Mouse (Mus musculus): ENCODE measurements around the gene Smpx. TPM values are rescaled to one million over a fixed set of nuclear protein-coding genes. Genes with fewer than 3 reads are reported as not detected.
A peak's percentile ranks its signal among the peaks of the same experiment; 100 is the strongest.

Gene Smpx
- polyA plus RNA-seq, 1 experiment: 6.2 TPM

DNA sequence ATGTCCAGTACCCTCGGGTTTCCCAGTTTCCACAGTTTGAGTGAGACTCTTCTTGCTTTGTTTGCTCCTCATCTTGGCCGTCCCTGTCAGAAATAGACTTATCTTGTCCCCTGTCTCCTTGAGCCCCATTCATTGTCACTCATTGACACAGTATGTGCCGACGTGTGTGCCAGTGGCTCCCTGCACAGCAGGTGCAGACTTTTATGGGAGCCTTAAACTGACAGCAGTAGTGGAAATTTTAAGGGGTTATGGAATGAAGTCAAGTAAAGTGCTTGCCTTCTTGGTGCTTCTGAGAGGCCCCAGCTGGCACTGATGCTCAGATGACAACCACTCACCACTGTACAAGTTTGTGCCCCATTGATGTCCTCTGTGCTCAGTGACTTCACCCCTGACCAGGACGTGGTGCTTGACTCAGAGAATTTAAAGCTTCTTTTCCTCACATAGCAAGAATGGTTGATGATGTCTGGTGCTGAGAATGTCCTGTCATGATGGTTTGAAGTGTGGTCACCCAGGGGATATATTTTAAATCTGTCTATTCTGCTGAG lies 1.0 kb upstream of the Smpx start:
- Histone ChIP-seq H3K27me3 (ENCODE audit: control insufficient read depth, insufficient read depth, low read length) (no peaks in the 10 kb centered on the region), H3K36me3 (ENCODE audit: control insufficient read depth, insufficient read depth, low read length) (no peaks in the 10 kb centered on the region), H3K4me3 (ENCODE audit: control insufficient read depth, insufficient read depth, low read length) (no peak overlapping the region), H3K4me1 (replicated peaks; ENCODE audit: control insufficient read depth, insufficient read depth, low read length) (no peaks in the 10 kb centered on the region), H3K27ac (ENCODE audit: control insufficient read depth, insufficient read depth, low read length) (no peak overlapping the region)
- TF ChIP-seq CTCF (IDR thresholded peaks at IDR 0.05; ENCODE audit: borderline replicate concordance, control insufficient read depth, extremely low read depth, insufficient read depth, low read length, poor library complexity) (no peak), POLR2A (IDR thresholded peaks at IDR 0.05; ENCODE audit: control insufficient read depth, extremely low read depth, insufficient read depth, low read length, poor library complexity) (no peak)
- DNase-seq: no peak
- WGBS: 88% methylated on average over 5 of the region's 5 CpGs

DNA sequence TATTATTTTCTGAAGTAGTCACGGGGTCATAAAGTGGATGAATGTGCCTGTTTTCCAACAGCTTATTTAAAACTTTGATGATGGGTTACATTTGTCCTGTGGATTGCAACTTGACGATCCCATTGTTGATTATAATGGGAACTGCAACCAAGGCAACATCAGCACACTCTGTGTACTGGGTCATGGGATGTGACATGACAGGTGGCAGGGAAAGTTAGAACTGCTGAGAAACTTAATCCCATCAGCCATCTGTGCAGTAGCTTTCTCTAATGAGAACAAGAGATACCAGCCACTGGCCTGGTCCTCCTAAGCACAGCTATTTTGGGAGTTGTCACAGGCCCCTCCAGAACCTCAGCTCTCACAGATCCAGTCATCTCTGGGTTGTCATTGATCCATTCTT lies 8.5 kb downstream of the Smpx start:
- no peaks in the 10 kb centered on the region for H3K27me3 ChIP-seq (ENCODE audit: control insufficient read depth, insufficient read depth, low read length)
- H3K4me3 ChIP-seq (ENCODE audit: control insufficient read depth, insufficient read depth, low read length): no peak overlapping the region
- no peak overlapping the region for H3K27ac ChIP-seq (ENCODE audit: control insufficient read depth, insufficient read depth, low read length)
- 87% methylated on average over 2 of the region's 2 CpGs for WGBS
- DNase-seq: no peak
- no peaks in the 10 kb centered on the region for H3K36me3 ChIP-seq (ENCODE audit: control insufficient read depth, insufficient read depth, low read length)
- no peaks in the 10 kb centered on the region for H3K4me1 ChIP-seq (replicated peaks; ENCODE audit: control insufficient read depth, insufficient read depth, low read length)
- no peak for TF ChIP-seq CTCF (IDR thresholded peaks at IDR 0.05; ENCODE audit: borderline replicate concordance, control insufficient read depth, extremely low read depth, insufficient read depth, low read length, poor library complexity)
- TF ChIP-seq POLR2A (IDR thresholded peaks at IDR 0.05; ENCODE audit: control insufficient read depth, extremely low read depth, insufficient read depth, low read length, poor library complexity): no peak

DNA sequence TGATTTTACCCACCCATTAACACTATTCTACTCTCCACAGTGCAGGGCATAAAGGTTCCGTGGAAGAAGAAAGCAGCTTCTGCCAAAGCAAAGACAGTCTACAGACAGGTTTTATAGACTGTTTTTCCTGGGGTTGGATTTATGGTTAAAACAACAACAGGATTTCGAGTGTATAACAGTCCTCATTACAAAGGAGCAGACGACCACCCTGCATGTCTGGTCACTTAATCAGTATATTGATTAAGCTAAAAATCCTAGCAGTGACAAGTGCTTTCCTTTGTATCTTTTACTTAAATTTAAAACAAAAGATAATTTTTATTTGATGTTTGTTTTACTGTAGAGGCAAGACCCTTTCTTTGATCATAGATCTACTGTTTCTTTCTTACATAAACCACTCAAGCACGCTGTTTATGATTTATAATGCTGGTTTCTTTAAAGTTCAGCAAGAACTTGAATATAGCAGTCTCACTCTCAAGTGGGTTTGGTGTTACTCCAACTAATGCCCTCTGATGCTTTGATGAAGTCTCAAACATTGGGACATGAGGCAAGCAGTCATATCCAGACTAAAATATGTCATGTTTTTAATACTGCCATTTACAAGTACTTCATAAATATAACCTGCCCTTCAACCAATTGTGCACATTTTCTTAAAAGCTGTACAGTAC lies 10.0 kb downstream of the Smpx start:
- Histone ChIP-seq H3K27ac (ENCODE audit: control insufficient read depth, insufficient read depth, low read length) (no peak overlapping the region), H3K36me3 (ENCODE audit: control insufficient read depth, insufficient read depth, low read length) (no peaks in the 10 kb centered on the region), H3K4me3 (ENCODE audit: control insufficient read depth, insufficient read depth, low read length) (no peak overlapping the region), H3K27me3 (ENCODE audit: control insufficient read depth, insufficient read depth, low read length) (no peaks in the 10 kb centered on the region), H3K4me1 (replicated peaks; ENCODE audit: control insufficient read depth, insufficient read depth, low read length) (no peaks in the 10 kb centered on the region)
- no peak for TF ChIP-seq CTCF (IDR thresholded peaks at IDR 0.05; ENCODE audit: borderline replicate concordance, control insufficient read depth, extremely low read depth, insufficient read depth, low read length, poor library complexity)
- no peak for TF ChIP-seq POLR2A (IDR thresholded peaks at IDR 0.05; ENCODE audit: control insufficient read depth, extremely low read depth, insufficient read depth, low read length, poor library complexity)
- 76% methylated on average over 4 of the region's 4 CpGs for WGBS
- no peak for DNase-seq

DNA sequence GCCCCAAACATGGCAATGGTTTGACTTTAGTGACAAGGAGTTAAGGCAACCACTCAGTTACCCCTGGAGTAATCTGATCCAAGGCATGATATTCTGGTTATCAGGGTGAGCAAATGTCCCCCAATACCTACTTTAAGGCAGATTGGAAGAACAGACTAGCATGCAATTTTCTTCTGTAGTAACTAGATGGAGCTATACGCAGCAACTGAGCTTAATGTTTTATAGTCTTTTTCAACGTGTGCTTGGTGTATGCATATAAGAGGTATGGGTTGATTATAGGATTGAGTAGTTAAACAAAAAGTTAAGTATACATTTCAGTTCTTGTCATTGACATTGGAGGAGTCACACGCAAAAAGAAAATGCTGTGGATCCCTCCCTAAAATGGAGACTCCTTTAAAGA lies 21.2 kb downstream of the Smpx start:
- Histone ChIP-seq H3K4me1 (replicated peaks; ENCODE audit: control insufficient read depth, insufficient read depth, low read length) (no peaks in the 10 kb centered on the region), H3K4me3 (ENCODE audit: control insufficient read depth, insufficient read depth, low read length) (no peak overlapping the region), H3K27ac (ENCODE audit: control insufficient read depth, insufficient read depth, low read length) (no peak overlapping the region), H3K27me3 (ENCODE audit: control insufficient read depth, insufficient read depth, low read length) (no peaks in the 10 kb centered on the region), H3K36me3 (ENCODE audit: control insufficient read depth, insufficient read depth, low read length) (no peaks in the 10 kb centered on the region)
- TF ChIP-seq POLR2A (IDR thresholded peaks at IDR 0.05; ENCODE audit: control insufficient read depth, extremely low read depth, insufficient read depth, low read length, poor library complexity) (no peak), CTCF (IDR thresholded peaks at IDR 0.05; ENCODE audit: borderline replicate concordance, control insufficient read depth, extremely low read depth, insufficient read depth, low read length, poor library complexity) (no peak)
- no peak for DNase-seq
- 69% methylated on average over 3 of the region's 3 CpGs for WGBS

DNA sequence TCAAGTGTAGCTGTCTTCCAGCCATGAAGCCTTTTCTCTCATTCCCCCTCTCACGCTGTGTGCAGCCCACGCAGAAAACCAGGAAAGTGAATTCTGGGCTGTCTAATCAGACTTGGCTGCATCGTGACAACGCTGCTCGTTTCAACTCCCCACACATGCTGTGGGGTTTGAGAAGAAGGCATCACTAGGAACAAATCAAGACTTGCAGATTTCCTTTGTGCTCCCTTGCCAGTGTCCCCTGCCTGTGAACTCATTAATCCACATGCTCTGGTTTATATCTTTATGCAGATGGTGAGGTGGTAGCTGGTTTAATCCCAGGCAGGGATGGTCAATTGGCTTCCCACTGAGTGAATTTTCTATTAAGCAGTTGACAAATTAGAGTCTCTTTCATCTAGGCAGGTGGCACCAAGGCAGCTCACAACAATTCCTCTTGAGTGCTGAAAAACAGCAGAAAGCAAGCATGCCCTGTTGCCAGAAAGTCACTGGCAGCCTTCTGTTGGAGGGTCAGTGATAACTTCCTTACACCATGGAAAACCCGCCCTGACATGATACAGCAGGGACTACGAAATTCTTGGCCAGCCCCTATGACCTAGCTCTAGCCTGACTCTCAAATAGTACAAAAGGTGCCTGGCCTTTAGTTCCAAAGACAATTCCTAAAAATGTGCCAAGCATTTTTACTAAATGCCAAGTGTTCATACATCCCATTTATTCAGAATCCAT lies 32.1 kb downstream of the Smpx start:
- no peaks in the 10 kb centered on the region for H3K36me3 ChIP-seq (ENCODE audit: control insufficient read depth, insufficient read depth, low read length)
- 74% methylated on average over 7 of the region's 7 CpGs for WGBS

DNA sequence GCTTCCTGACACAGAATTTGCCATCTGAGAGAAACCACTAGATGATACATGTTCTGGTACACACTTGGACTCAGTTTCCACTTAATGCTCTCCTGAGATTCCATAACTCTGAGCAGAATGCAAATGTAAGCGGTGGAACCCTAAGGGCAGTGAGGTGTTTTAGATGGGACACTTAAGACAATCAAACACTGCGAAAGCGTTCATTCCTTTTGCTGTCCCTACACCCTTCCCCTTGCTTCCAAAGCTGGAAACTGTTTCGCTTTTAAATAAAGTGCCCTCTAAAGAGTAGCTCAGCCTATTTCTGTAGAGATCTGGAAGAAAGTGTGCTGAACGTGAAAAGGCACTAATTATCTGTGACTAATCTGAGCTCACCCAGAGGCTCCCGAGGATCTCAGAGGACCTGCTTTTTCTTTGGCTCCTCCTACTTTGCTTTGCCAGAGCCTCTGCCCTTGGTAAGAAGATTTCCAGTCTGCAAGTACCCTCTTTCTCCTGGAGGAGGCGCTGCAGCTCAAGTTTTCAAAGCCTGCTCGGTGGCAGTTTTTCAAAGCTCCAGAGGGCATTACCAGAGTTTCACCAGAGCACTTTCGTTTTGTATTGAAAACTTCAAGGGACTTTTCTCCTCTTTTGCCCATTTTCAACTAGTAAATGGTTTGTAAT lies 33.1 kb downstream of the Smpx start:
- no peaks in the 10 kb centered on the region for H3K4me1 ChIP-seq (replicated peaks; ENCODE audit: control insufficient read depth, insufficient read depth, low read length)
- no peak overlapping the region for H3K4me3 ChIP-seq (ENCODE audit: control insufficient read depth, insufficient read depth, low read length)
- TF ChIP-seq CTCF (IDR thresholded peaks at IDR 0.05; ENCODE audit: borderline replicate concordance, control insufficient read depth, extremely low read depth, insufficient read depth, low read length, poor library complexity) (no peak), POLR2A (IDR thresholded peaks at IDR 0.05; ENCODE audit: control insufficient read depth, extremely low read depth, insufficient read depth, low read length, poor library complexity) (no peak)
- no peak overlapping the region for H3K27ac ChIP-seq (ENCODE audit: control insufficient read depth, insufficient read depth, low read length)
- no peaks in the 10 kb centered on the region for H3K36me3 ChIP-seq (ENCODE audit: control insufficient read depth, insufficient read depth, low read length)
- peak; percentile 16 for DNase-seq
- 30% methylated on average over 9 of the region's 9 CpGs for WGBS
- H3K27me3 ChIP-seq (ENCODE audit: control insufficient read depth, insufficient read depth, low read length): no peaks in the 10 kb centered on the region

More for the DNA sequence above, 32.1 kb downstream of the Smpx start:
- no peak for DNase-seq
- Histone ChIP-seq H3K27me3 (ENCODE audit: control insufficient read depth, insufficient read depth, low read length) (no peaks in the 10 kb centered on the region), H3K4me1 (replicated peaks; ENCODE audit: control insufficient read depth, insufficient read depth, low read length) (no peaks in the 10 kb centered on the region), H3K27ac (ENCODE audit: control insufficient read depth, insufficient read depth, low read length) (no peak overlapping the region), H3K4me3 (ENCODE audit: control insufficient read depth, insufficient read depth, low read length) (no peak overlapping the region)
- TF ChIP-seq CTCF (IDR thresholded peaks at IDR 0.05; ENCODE audit: borderline replicate concordance, control insufficient read depth, extremely low read depth, insufficient read depth, low read length, poor library complexity) (no peak), POLR2A (IDR thresholded peaks at IDR 0.05; ENCODE audit: control insufficient read depth, extremely low read depth, insufficient read depth, low read length, poor library complexity) (no peak)

All from thymus, adult 2 months (tissue).